8 mouse cellular contexts compared by ENCODE assay signal in genomic region chr2:131127161-131127730, GRCm38 (mm10). TPM values are rescaled to one million over a fixed set of nuclear protein-coding genes. Genes with fewer than 3 reads are reported as not detected.
DNase-seq lines count a peak whose midpoint lies in the region; ATAC-seq and TF ChIP-seq lines count a peak whose summit lies in the region.

Gene Hspa12b, plus strand, starts transcription at chr2:131127280.

- peak within 1 kb of the TSS; percentile 62 for H3K4me2 ChIP-seq in forebrain, embryonic 16.5 days (ENCODE audit: low read length)
- peak within 1 kb of the TSS; percentile 75 for H3K4me2 ChIP-seq in limb, embryonic 12.5 days
- peak within 1 kb of the TSS; percentile 90 for H3K4me2 ChIP-seq in midbrain, embryonic 11.5 days

- H3K9ac ChIP-seq in forebrain, embryonic 16.5 days (replicated peaks; ENCODE audit: low read depth, low read length): peak within 1 kb of the TSS; percentile 56
- peak within 1 kb of the TSS; percentile 91 for H3K9ac ChIP-seq in limb, embryonic 12.5 days (replicated peaks)
- peak within 1 kb of the TSS; percentile 61 for H3K9ac ChIP-seq in midbrain, embryonic 11.5 days (ENCODE audit: low read length)

- H3K4me3 ChIP-seq in spleen, adult 2 months (ENCODE audit: extremely low read depth, insufficient read depth, insufficient read length): peak within 1 kb of the TSS; percentile 23; the same call in 1 of the 2 replicates
- peak within 1 kb of the TSS; percentile 33 for H3K4me3 ChIP-seq in forebrain, embryonic 16.5 days (replicated peaks; ENCODE audit: low read length)
- peak within 1 kb of the TSS; percentile 70 for H3K4me3 ChIP-seq in limb, embryonic 12.5 days (replicated peaks)
- peak within 1 kb of the TSS; percentile 35 for H3K4me3 ChIP-seq in midbrain, embryonic 11.5 days (ENCODE audit: low read depth, low read length)

- WGBS in spleen, adult 2 months: 7% methylated on average over 28 of the region's 28 CpGs
- 1% methylated on average over 28 of the region's 28 CpGs for WGBS in forebrain, embryonic 16.5 days
- under 1% methylated on average over 28 of the region's 28 CpGs for WGBS in limb, embryonic 12.5 days
- WGBS in midbrain, embryonic 11.5 days: 1% methylated on average over 27 of the region's 28 CpGs

- no peaks in the 10 kb centered on the region for H3K9me3 ChIP-seq in forebrain, embryonic 16.5 days (ENCODE audit: control insufficient read depth, low read length)
- H3K9me3 ChIP-seq in limb, embryonic 12.5 days: no peaks in the 10 kb centered on the region
- H3K9me3 ChIP-seq in midbrain, embryonic 11.5 days (ENCODE audit: control insufficient read depth, low read length): no peaks in the 10 kb centered on the region

- no peak within 1 kb of the TSS for H3K27ac ChIP-seq in spleen, adult 2 months (ENCODE audit: insufficient read depth, low read length)
- no peak within 1 kb of the TSS for H3K27ac ChIP-seq in forebrain, embryonic 16.5 days (ENCODE audit: low read length)
- H3K27ac ChIP-seq in limb, embryonic 12.5 days: peak within 1 kb of the TSS; percentile 94
- H3K27ac ChIP-seq in midbrain, embryonic 11.5 days (ENCODE audit: low read depth, low read length): no peak within 1 kb of the TSS

- no peak for TF ChIP-seq CTCF in spleen, adult 2 months (IDR thresholded peaks at IDR 0.05; ENCODE audit: extremely low read depth, insufficient read depth, insufficient read length, insufficient replicate concordance)

- peak; percentile 61 for ATAC-seq in forebrain, embryonic 16.5 days
- ATAC-seq in limb, embryonic 12.5 days (ENCODE audit: insufficient number of reproducible peaks, insufficient read depth, low FRiP score, low TSS enrichment, low read depth): peak; percentile 97
- ATAC-seq in midbrain, embryonic 11.5 days (ENCODE audit: low FRiP score): peak; percentile 89

- no peak for DNase-seq in spleen, adult 2 months (ENCODE audit: low read depth in 1 of 2, low spot score in 2 of 2)
- DNase-seq in spleen, postnatal 14 days (ENCODE audit: low spot score in 2 of 2): no peak
- peak; percentile 79 for DNase-seq in heart, postnatal 4 days
- DNase-seq in midbrain, embryonic 11.5 days (ENCODE audit: low spot score, missing footprints): peak; percentile 93
- DNase-seq in thymus, postnatal 4 days: peak; percentile 67
- DNase-seq in left cerebral cortex, adult 11 months (ENCODE audit: low spot score): no peak

- no peaks in the 10 kb centered on the region for H3K27me3 ChIP-seq in spleen, adult 2 months (ENCODE audit: control insufficient read depth, insufficient read depth, low read length)
- no peaks in the 10 kb centered on the region for H3K27me3 ChIP-seq in forebrain, embryonic 16.5 days (replicated peaks; ENCODE audit: control insufficient read depth, insufficient read depth, low read length)
- no peaks in the 10 kb centered on the region for H3K27me3 ChIP-seq in limb, embryonic 12.5 days
- no peaks in the 10 kb centered on the region for H3K27me3 ChIP-seq in midbrain, embryonic 11.5 days (ENCODE audit: control insufficient read depth, insufficient read depth, low read length)

- no peak for TF ChIP-seq POLR2A in spleen, adult 2 months (IDR thresholded peaks at IDR 0.05; ENCODE audit: low read depth, low read length)

- peaks cover 7% of the 10 kb centered on the region for H3K4me1 ChIP-seq in spleen, adult 2 months (ENCODE audit: control insufficient read depth, insufficient read depth, insufficient read length)
- peaks cover 6% of the 10 kb centered on the region for H3K4me1 ChIP-seq in forebrain, embryonic 16.5 days (replicated peaks; ENCODE audit: control insufficient read depth, insufficient read depth, low read length)
- H3K4me1 ChIP-seq in limb, embryonic 12.5 days (replicated peaks): peaks cover 35% of the 10 kb centered on the region
- peaks cover 16% of the 10 kb centered on the region for H3K4me1 ChIP-seq in midbrain, embryonic 11.5 days (ENCODE audit: control insufficient read depth, insufficient read depth, low read length)

- no peaks in the 10 kb centered on the region for H3K36me3 ChIP-seq in spleen, adult 2 months (ENCODE audit: control insufficient read depth, insufficient read depth, low read length)
- H3K36me3 ChIP-seq in forebrain, embryonic 16.5 days (ENCODE audit: control insufficient read depth, insufficient read depth): no peaks in the 10 kb centered on the region
- H3K36me3 ChIP-seq in limb, embryonic 12.5 days: peaks cover 23% of the 10 kb centered on the region; the same call in 1 of the 2 replicates
- H3K36me3 ChIP-seq in midbrain, embryonic 11.5 days (ENCODE audit: control insufficient read depth, insufficient read depth, low read length): no peaks in the 10 kb centered on the region

RNA-seq across cellular contexts. Expression of gene Hspa12b, which starts in this region (rescaled TPM):
- 2.0 and 2.1 TPM in 2 replicates for polyA plus RNA-seq in spleen, adult 2 months (2012; rRNA removed)
- polyA plus RNA-seq in forebrain, embryonic 16.5 days (2015; fragmentation: Nextera tagmentation; extraction: Ambion mirVana): 4.4 and 4.7 TPM in 2 replicates
- 10 to 100 TPM; 40.3 to 40.6 TPM for total RNA-seq in heart, postnatal 4 days (2021)
- 20.7 and 21.2 TPM in 2 replicates for polyA plus RNA-seq in limb, embryonic 12.5 days (2016; fragmentation: Nextera tagmentation; extraction: Ambion mirVana)
- polyA plus RNA-seq in midbrain, embryonic 11.5 days (2014; fragmentation: Nextera tagmentation; extraction: Ambion mirVana): 2.9 and 3.3 TPM in 2 replicates

Comparison
In these comparisons a context has a peak if more than half of its experiments do, and no peak if none do; other contexts are left out.
1. DNase-seq: peak in heart, postnatal 4 days (single experiment), midbrain, embryonic 11.5 days (single experiment) and thymus, postnatal 4 days (single experiment); none in spleen, adult 2 months (0 of 2), spleen, postnatal 14 days (0 of 2) and left cerebral cortex, adult 11 months (single experiment).
2. Peak in every context shown above with its lines, with median percentiles within 50 percentile points of each other: H3K4me3 ChIP-seq, ATAC-seq, H3K4me2 ChIP-seq and H3K9ac ChIP-seq.